Mouse (Mus musculus): ENCODE data around the gene Ell.

- TF ChIP-seq POLR2A (IDR thresholded peaks at IDR 0.05; ENCODE audit: borderline replicate concordance, control insufficient read depth, low read depth, low read length), result no peak
- TF ChIP-seq CTCF (IDR thresholded peaks at IDR 0.05; ENCODE audit: control insufficient read depth, insufficient read depth, low read length), result no peak
These were observed 20.2 kb upstream of the Ell start for GRCm38 (mm10) chr8:70519043-70519442.

Data from bone marrow, adult 2 months (tissue).